Mouse (Mus musculus) lung, adult 2 months (tissue): ENCODE results near the gene Klhl20. TPM values are rescaled to one million over a fixed set of nuclear protein-coding genes. Genes with fewer than 3 reads are reported as not detected.

ENCODE experiments used
- DNase-seq: peaks from one replicate; pipeline ENCODE4 v3.0.0; 2022
- H3K4me1 ChIP-seq: fragments of 200-500 bp; 2 replicates; pipeline ENCODE4 v1.6.1; 2011; ENCODE audit warnings: low read length; ENCODE audit not compliant: control insufficient read depth, insufficient read depth
- H3K4me3 ChIP-seq: fragments of 200-500 bp; replicated peaks from 2 replicates; pipeline ENCODE3; 2011; ENCODE audit warnings: low read depth, mild to moderate bottlenecking, control low read depth, low read length; ENCODE audit errors: extremely low read depth
- CTCF ChIP-seq: fragments of 200-500 bp; IDR thresholded peaks from 2 replicates; pipeline ENCODE4 v1.5.1; 2011; ENCODE audit warnings: mild to moderate bottlenecking, low read length, control low read depth; ENCODE audit not compliant: insufficient read depth
- WGBS: fragments of 180-500 bp; shearing (Covaris S2); methylation state at CpG from one replicate; pipeline ENCODE4 v1.1.7; 2018; 5-methylcytosine and 5-hydroxymethylcytosine counted together
- polyA plus RNA-seq: library from polyadenylated mRNA; depleted of rRNA; stranded (reverse); fragments of >200 nt; gene quantifications from 2 replicates; pipeline ENCODE4 v1.2.3, GENCODE M21; 2012; rRNA removed

Gene Klhl20
- polyA plus RNA-seq, 1 experiment = 10.6 TPM

DNA sequence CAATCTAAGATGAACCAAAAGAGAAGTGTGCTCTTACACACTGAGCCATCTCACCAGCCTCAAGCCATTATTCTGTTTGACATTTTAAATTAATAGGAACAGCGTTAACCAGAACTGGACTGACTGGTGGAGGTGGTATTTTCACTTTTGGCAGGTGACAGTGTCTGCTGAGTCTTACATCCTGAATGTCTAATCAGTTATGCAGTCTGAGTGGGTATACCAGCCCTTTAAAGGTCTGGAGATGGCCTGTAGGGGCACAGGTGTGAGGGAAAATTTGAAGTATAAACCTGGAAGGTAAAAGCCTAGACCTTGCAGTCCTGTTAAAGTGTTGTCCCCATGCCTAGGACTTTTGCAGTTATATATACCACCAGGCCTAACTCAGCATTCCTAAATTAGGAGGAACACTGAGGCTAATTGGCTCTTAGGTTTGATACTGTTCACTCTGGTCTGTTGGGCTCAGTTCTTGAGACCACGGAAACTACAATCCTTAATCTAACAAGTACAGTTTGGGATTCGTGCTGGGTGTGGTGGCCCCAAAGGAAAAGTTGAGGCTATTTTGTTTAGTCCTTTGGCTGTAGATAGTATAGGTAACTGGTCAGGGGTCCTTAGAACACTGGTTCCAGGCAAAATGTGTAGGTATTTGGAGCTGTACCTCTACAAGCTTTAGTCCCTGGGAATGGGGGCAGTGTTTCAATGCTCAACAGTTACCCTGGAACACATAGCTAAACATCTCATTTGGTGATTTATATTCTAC is 92.2 kb downstream of the Klhl20 start:
- WGBS = 47% methylated on average over 3 of the region's 3 CpGs
- no peak overlapping the region for H3K4me3 ChIP-seq
- DNase-seq = no peak
- peaks cover 13% of the 10 kb centered on the region for H3K4me1 ChIP-seq
- TF ChIP-seq CTCF = no peak

Other genes starting within 250 kb of the Klhl20 start
- 15.6 and 16.0 TPM in 2 replicates for gene Rc3h1, start 225.1 kb downstream of the Klhl20 start, polyA plus RNA-seq
- 0.88 and 1.2 TPM in 2 replicates for gene Serpinc1, start 152.9 kb downstream of the Klhl20 start, polyA plus RNA-seq
- 1.4 and 3.4 TPM in 2 replicates for gene Zbtb37, start 96.7 kb downstream of the Klhl20 start, polyA plus RNA-seq
- 4.3 and 10.6 TPM in 2 replicates for gene Dars2, start 60.9 kb downstream of the Klhl20 start, polyA plus RNA-seq
- 0.70 and 1.1 TPM in 2 replicates for gene Cenpl, start 60.8 kb downstream of the Klhl20 start, polyA plus RNA-seq
- gene Ankrd45, start 11.2 kb upstream of the Klhl20 start, polyA plus RNA-seq = 1.0 and 1.1 TPM in 2 replicates
- not detected in 2 replicates for gene Tex50, start 27.8 kb upstream of the Klhl20 start, polyA plus RNA-seq
- 304 and 466 TPM in 2 replicates for gene Prdx6, start 119.7 kb upstream of the Klhl20 start, polyA plus RNA-seq